Mouse (Mus musculus): ENCODE measurements at regions not wholly inside any gene's neighbourhood (a gene's known extent, or its start where the extent isn't known, plus 50 kb on each side); places are given as distances from the start of the nearest gene placed in this dataset.
A peak's percentile ranks its signal among the peaks of the same experiment; 100 is the strongest.
"Not testable (repeated sequence)": the region's sequence is repeated elsewhere in the genome, so short reads cannot be mapped to it uniquely, and the experiment has no call there.

GRCm38 (mm10) chr4:143055371-143055770, 157.4 kb downstream of the Prdm2 start:
- no peak for DNase-seq

GRCm38 (mm10) chr4:143053029-143053428, 159.8 kb downstream of the Prdm2 start:
- DNase-seq: no peak

GRCm38 (mm10) chr4:143051205-143051604, 161.6 kb downstream of the Prdm2 start:
- DNase-seq: no peak

GRCm38 (mm10) chr4:143045245-143045644, 167.6 kb downstream of the Prdm2 start:
- DNase-seq: no peak

GRCm38 (mm10) chr4:143042806-143043205, 170.0 kb downstream of the Prdm2 start:
- DNase-seq: no peak

GRCm38 (mm10) chr4:143038626-143039025, 174.2 kb downstream of the Prdm2 start:
- no peak for DNase-seq

GRCm38 (mm10) chr4:143036704-143037103, 176.1 kb downstream of the Prdm2 start:
- no peak for DNase-seq

- not testable (repeated sequence) for DNase-seq
Observed at GRCm38 (mm10) chr4:143035089-143035488, 177.7 kb downstream of the Prdm2 start.

- not testable (repeated sequence) for DNase-seq
Observed at GRCm38 (mm10) chr4:143034324-143034723, 178.5 kb downstream of the Prdm2 start.

- peak in 1 of 2 experiments; percentile 9 for DNase-seq
Observed at GRCm38 (mm10) chr4:143029813-143030212, 183.0 kb downstream of the Prdm2 start.

GRCm38 (mm10) chr4:143027292-143027691, 185.5 kb downstream of the Prdm2 start:
- peak; percentile 53 to 66 for DNase-seq

GRCm38 (mm10) chr4:143021242-143021881, 191.4 kb downstream of the Prdm2 start:
- DNase-seq: peak; percentile 60 to 81

- DNase-seq: no peak
Observed at GRCm38 (mm10) chr4:143020658-143021057, 192.1 kb downstream of the Prdm2 start.

GRCm38 (mm10) chr4:143012900-143013299, 199.9 kb downstream of the Prdm2 start:
- DNase-seq: no peak

- DNase-seq: no peak
Observed at GRCm38 (mm10) chr4:143001961-143002360, 210.8 kb downstream of the Prdm2 start.

- DNase-seq: no peak
Observed at GRCm38 (mm10) chr4:143001486-143001885, 211.3 kb downstream of the Prdm2 start.

- DNase-seq: no peak
Observed at GRCm38 (mm10) chr4:142996406-142996805, 216.4 kb downstream of the Prdm2 start.

- no peak for DNase-seq
Observed at GRCm38 (mm10) chr4:142991401-142991800, 221.4 kb downstream of the Prdm2 start.

GRCm38 (mm10) chr4:142989175-142989574, 223.6 kb downstream of the Prdm2 start:
- no peak for DNase-seq

GRCm38 (mm10) chr4:142983295-142983624, 229.5 kb downstream of the Prdm2 start:
- no peak for DNase-seq

GRCm38 (mm10) chr4:142982585-142983294, 230.1 kb downstream of the Prdm2 start:
- no peak for DNase-seq

GRCm38 (mm10) chr4:142975620-142976019, 237.2 kb downstream of the Prdm2 start:
- no peak for DNase-seq

GRCm38 (mm10) chr4:142970040-142970439, 242.8 kb downstream of the Prdm2 start:
- no peak for DNase-seq

GRCm38 (mm10) chr4:142967604-142968003, 245.2 kb downstream of the Prdm2 start:
- no peak for DNase-seq

All from kidney, postnatal 25 days (tissue).